In the genomic region with DNA sequence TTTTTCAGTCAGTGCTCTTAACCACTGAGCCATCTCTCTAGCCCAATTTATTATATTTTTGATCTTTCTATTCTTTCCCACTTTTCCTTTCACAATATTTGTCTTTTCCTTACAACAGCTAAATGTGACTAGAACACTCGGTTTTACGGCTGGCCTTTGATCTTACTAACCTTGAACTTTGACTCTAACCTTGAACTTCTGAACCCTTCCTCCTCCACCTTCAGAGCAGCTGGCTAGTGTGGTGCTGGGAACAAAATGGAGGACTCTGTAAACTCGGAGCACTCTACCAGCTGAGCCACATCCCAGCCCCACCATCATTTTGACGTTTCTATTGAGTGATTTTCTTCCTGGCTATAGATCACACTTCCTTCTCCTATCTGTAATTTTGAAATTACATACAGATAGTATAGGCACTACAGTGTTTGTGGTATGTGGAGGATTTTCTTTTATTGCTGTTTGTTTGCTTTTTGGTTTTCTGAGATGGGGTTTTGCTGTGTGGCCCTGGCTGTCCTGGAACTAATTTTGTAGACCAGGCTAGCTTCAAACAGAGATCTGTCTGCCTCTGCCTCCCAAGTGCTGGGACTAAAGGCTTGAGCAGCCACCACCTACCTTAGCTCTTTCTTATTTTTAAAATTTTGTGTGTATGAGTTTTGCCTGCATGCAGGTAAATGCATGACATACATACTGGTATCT, we compare ENCODE assay signal across 16 mouse cellular contexts.
"Had no signal": no experiment of that assay in that cellular context is flagged by ENCODE, and none has a peak within 500 bp of the region (broad histone marks: within the 10 kb centered on the region; RNA-seq: fewer than 3 reads in every experiment).

No protein-coding gene starts in this region.

- H3K4me3 ChIP-seq: layer of hippocampus, adult 2 months; limb, embryonic 13.5 days; liver, embryonic 15.5 days; midbrain, embryonic 10.5 days; neural tube, embryonic 15.5 days had no signal

- H3K9me3 ChIP-seq: limb, embryonic 13.5 days; liver, embryonic 15.5 days; neural tube, embryonic 15.5 days had no signal

- H3K9ac ChIP-seq: limb, embryonic 13.5 days; liver, embryonic 15.5 days; lung, embryonic 14.5 days; neural tube, embryonic 15.5 days had no signal

- H3K4me1 ChIP-seq: limb, embryonic 13.5 days; liver, embryonic 15.5 days; neural tube, embryonic 15.5 days had no signal

- DNase-seq: kidney, adult 8-10 months; kidney, postnatal 4 days; left cerebral cortex, postnatal 4 days; lung, embryonic 14.5 days; lung, postnatal 10 days; lung, postnatal 4 days; right cerebral cortex, adult 18-20 months; right cerebral cortex, postnatal 25 days had no signal

- H3K27ac ChIP-seq: kidney, postnatal 0 days; layer of hippocampus, adult 2 months; limb, embryonic 13.5 days; liver, embryonic 15.5 days; midbrain, embryonic 10.5 days; neural tube, embryonic 15.5 days had no signal

- H3K4me2 ChIP-seq: limb, embryonic 13.5 days; liver, embryonic 11.5 days; liver, embryonic 15.5 days; lung, embryonic 14.5 days; neural tube, embryonic 15.5 days had no signal

- ATAC-seq: midbrain, embryonic 16.5 days had no signal

- H3K27me3 ChIP-seq: limb, embryonic 13.5 days; liver, embryonic 15.5 days; neural tube, embryonic 15.5 days had no signal
